Mouse (Mus musculus) heart, postnatal 0 days (tissue): Measurements from ENCODE around the gene Slc8b1.

ENCODE experiments used
- CTCF ChIP-seq: IDR thresholded peaks from 2 replicates; pipeline ENCODE4 v1.5.1; 2016; ENCODE audit warnings: antibody characterized with exemption, control low read depth, low read depth
- EP300 ChIP-seq: IDR thresholded peaks from 2 replicates; pipeline ENCODE4 v1.6.1; 2016; ENCODE audit warnings: antibody characterized with exemption, low read depth

DNA sequence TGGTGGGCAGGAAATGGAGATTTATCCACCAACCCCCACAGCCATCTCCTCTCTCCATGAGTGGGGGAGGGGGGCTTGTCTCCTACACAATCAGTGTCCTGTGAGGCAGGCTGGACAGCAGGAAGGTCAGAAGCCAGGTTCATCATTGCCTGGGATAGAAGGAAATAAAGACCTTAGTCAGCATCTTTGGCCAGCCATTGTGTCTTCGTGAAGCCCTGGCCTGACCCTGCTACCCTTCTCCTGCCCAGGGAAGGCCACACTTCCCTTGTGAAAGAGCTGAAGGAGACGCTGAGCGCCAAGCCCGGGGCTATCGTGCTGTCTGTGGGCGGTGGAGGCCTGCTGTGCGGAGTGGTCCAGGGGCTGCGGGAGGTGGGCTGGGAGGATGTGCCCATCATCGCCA, 29.8 kb upstream of the Slc8b1 start:
- no peak for TF ChIP-seq CTCF
- TF ChIP-seq EP300, result no peak
